Mouse (Mus musculus) gastrocnemius, adult 2 months (tissue): ENCODE data around the gene Hint1. TPM values are rescaled to one million over a fixed set of nuclear protein-coding genes. Genes with fewer than 3 reads are reported as not detected.
"Not testable (repeated sequence)": the region's sequence is repeated elsewhere in the genome, so short reads cannot be mapped to it uniquely, and the experiment has no call there.

ENCODE experiments used
- DNase-seq: peaks from one replicate; pipeline ENCODE4 v3.0.0; 2022
- H3K27ac ChIP-seq: fragments of 200-600 bp; 2 replicates; pipeline ENCODE4 v1.8.1; 2022; ENCODE audit warnings: mild to moderate bottlenecking
- H3K4me3 ChIP-seq: fragments of 200-600 bp; 2 replicates; pipeline ENCODE4 v1.8.1; 2022; ENCODE audit warnings: mild to moderate bottlenecking, moderate library complexity
- CTCF ChIP-seq: fragments of 200-600 bp; IDR thresholded peaks from 2 replicates; pipeline ENCODE4 v1.8.1; 2022; ENCODE audit warnings: antibody characterized with exemption, mild to moderate bottlenecking, moderate library complexity
- intact Hi-C: fragments of 180-260 bp; cut with DNase I; formaldehyde crosslinking; loops from one replicate; pipeline ENCODE4 v1.15.1; 2025
- total RNA-seq, 2 experiments: library from RNA; stranded (reverse); gene quantifications; 2 replicates each; pipeline ENCODE4 v1.2.3; 2021

Hint1 gene
- total RNA-seq, 2 experiments from 2014 or later = 186 to 220 TPM

- DNase-seq = no peak
- Histone ChIP-seq H3K27ac (peak overlapping the region; percentile 87), H3K4me3 (no peak overlapping the region)
- no peak for TF ChIP-seq CTCF
- intact Hi-C loops = no loop called here
Observed at GRCm38 (mm10) chr11:54885406-54885805, 19.2 kb downstream of the Hint1 start.

- intact Hi-C loops = no loop called here
Observed at GRCm38 (mm10) chr11:54887927-54888326, 21.7 kb downstream of the Hint1 start.

GRCm38 (mm10) chr11:54891341-54891740, 25.2 kb downstream of the Hint1 start:
- intact Hi-C loops = no loop called here
- Histone ChIP-seq H3K27ac (no peak overlapping the region), H3K4me3 (no peak overlapping the region)
- TF ChIP-seq CTCF = no peak
- DNase-seq = no peak

More at GRCm38 (mm10) chr11:54887927-54888326, 21.7 kb downstream of the Hint1 start:
- Histone ChIP-seq H3K27ac (peak overlapping the region; percentile 66), H3K4me3 (no peak overlapping the region)
- TF ChIP-seq CTCF = no peak
- DNase-seq = no peak

GRCm38 (mm10) chr11:54892091-54892490, 25.9 kb downstream of the Hint1 start:
- no peak overlapping the region for H3K4me3 ChIP-seq
- DNase-seq = no peak
- TF ChIP-seq CTCF = no peak
- intact Hi-C loops = no loop called here
- H3K27ac ChIP-seq = no peak overlapping the region

GRCm38 (mm10) chr11:54894589-54894988, 28.4 kb downstream of the Hint1 start:
- Histone ChIP-seq H3K27ac (no peak overlapping the region), H3K4me3 (no peak overlapping the region)
- no peak for TF ChIP-seq CTCF
- intact Hi-C loops = no loop called here
- DNase-seq = no peak

- peak; percentile 45 for DNase-seq
- H3K27ac ChIP-seq = 0 out of 2 replicates have a peak overlapping the region, but pooled peaks have one; percentile 32
- intact Hi-C loops, H3K4me3 ChIP-seq: not testable (repeated sequence)
Observed at GRCm38 (mm10) chr11:54896646-54897045, 30.5 kb downstream of the Hint1 start.

GRCm38 (mm10) chr11:54897470-54897869, 31.3 kb downstream of the Hint1 start:
- no peak for TF ChIP-seq CTCF
- DNase-seq = no peak
- intact Hi-C loops = no loop called here

GRCm38 (mm10) chr11:54899657-54900056, 33.5 kb downstream of the Hint1 start:
- intact Hi-C loops = no loop called here
- no peak overlapping the region for H3K27ac ChIP-seq
- DNase-seq = no peak
- H3K4me3 ChIP-seq = no peak overlapping the region
- no peak for TF ChIP-seq CTCF

More at GRCm38 (mm10) chr11:54897470-54897869, 31.3 kb downstream of the Hint1 start:
- Histone ChIP-seq H3K27ac (peak overlapping the region; percentile 32), H3K4me3 (no peak overlapping the region)

GRCm38 (mm10) chr11:54902333-54903323, 36.4 kb downstream of the Hint1 start, which contains the start of gene Gpx3:
Gpx3 (plus strand) TSS chr11:54902453.
- intact Hi-C loops = no loop called here
- no peak for TF ChIP-seq CTCF
- peak within 1 kb of the TSS; percentile 78 for H3K4me3 ChIP-seq
- peak within 1 kb of the TSS; percentile 84 for H3K27ac ChIP-seq
- DNase-seq = peak; percentile 89

- intact Hi-C loops = no loop called here
- TF ChIP-seq CTCF = no peak
- Histone ChIP-seq H3K4me3 (peak overlapping the region; percentile 78), H3K27ac (peak overlapping the region; percentile 84)
- no peak for DNase-seq
Observed at GRCm38 (mm10) chr11:54903339-54903738, 37.2 kb downstream of the Hint1 start.

GRCm38 (mm10) chr11:54903940-54904706, 37.9 kb downstream of the Hint1 start:
- TF ChIP-seq CTCF = no peak
- peak; percentile 44 for DNase-seq
- Histone ChIP-seq H3K27ac (peak overlapping the region; percentile 84), H3K4me3 (peak overlapping the region; percentile 78)
- intact Hi-C loops = no loop called here

- Histone ChIP-seq H3K4me3 (peak overlapping the region; percentile 78), H3K27ac (peak overlapping the region; percentile 84)
- DNase-seq = no peak
- TF ChIP-seq CTCF = no peak
- intact Hi-C loops = no loop called here
Observed at GRCm38 (mm10) chr11:54905086-54905485, 38.9 kb downstream of the Hint1 start.

- TF ChIP-seq CTCF = no peak
- Histone ChIP-seq H3K4me3 (peak overlapping the region; percentile 78), H3K27ac (peak overlapping the region; percentile 84)
- intact Hi-C loops = no loop called here
- peak; percentile 64 for DNase-seq
Observed at GRCm38 (mm10) chr11:54905931-54906330, 39.7 kb downstream of the Hint1 start.
